Mouse (Mus musculus) CH12F3 (cell line): ENCODE results near the gene Ankrd33b.

ENCODE experiments used
- in situ Hi-C: fragments of 300-500 bp; cut with MboI; formaldehyde crosslinking; loops from 2 replicates; pipeline ENCODE4 v1.14.3; 2020; ENCODE audit warnings: low sequenced_read_pairs

Gene Ankrd33b

GRCm38 (mm10) chr15:31342496-31342901 is 25.0 kb downstream of the Ankrd33b start:
- in situ Hi-C loops, result no loop called here

- in situ Hi-C loops, result no loop called here
These were observed 25.5 kb downstream of the Ankrd33b start for GRCm38 (mm10) chr15:31342001-31342400.

GRCm38 (mm10) chr15:31338656-31339291 is 28.8 kb downstream of the Ankrd33b start:
- in situ Hi-C loops, result no loop called here

- in situ Hi-C loops, result no loop called here
These were observed 29.5 kb downstream of the Ankrd33b start for GRCm38 (mm10) chr15:31337983-31338382.

GRCm38 (mm10) chr15:31337192-31337741 is 30.3 kb downstream of the Ankrd33b start:
- in situ Hi-C loops, result no loop called here

- in situ Hi-C loops, result no loop called here
These were observed 30.8 kb downstream of the Ankrd33b start for GRCm38 (mm10) chr15:31336685-31337084.

- in situ Hi-C loops, result no loop called here
These were observed 32.7 kb downstream of the Ankrd33b start for GRCm38 (mm10) chr15:31334829-31335228.

- in situ Hi-C loops, result no loop called here
These were observed 34.9 kb downstream of the Ankrd33b start for GRCm38 (mm10) chr15:31332541-31333163.

GRCm38 (mm10) chr15:31331742-31332141 is 35.8 kb downstream of the Ankrd33b start:
- in situ Hi-C loops, result no loop called here

- in situ Hi-C loops, result loop anchor here (10.0 kb wide), 2 partner anchors 117 to 257 kb away; no protein-coding TSS in a partner anchor
These were observed 39.4 kb downstream of the Ankrd33b start for GRCm38 (mm10) chr15:31328082-31328614.

GRCm38 (mm10) chr15:31325660-31326354 is 41.7 kb downstream of the Ankrd33b start:
- in situ Hi-C loops, result loop anchor here (10.0 kb wide), 2 partner anchors 119 to 259 kb away; no protein-coding TSS in a partner anchor

- in situ Hi-C loops, result loop anchor here (10.0 kb wide), 2 partner anchors 120 to 260 kb away; no protein-coding TSS in a partner anchor
These were observed 43.0 kb downstream of the Ankrd33b start for GRCm38 (mm10) chr15:31324551-31324950.

GRCm38 (mm10) chr15:31323684-31324083 is 43.8 kb downstream of the Ankrd33b start:
- in situ Hi-C loops, result loop anchor here (10.0 kb wide), 2 partner anchors 121 to 261 kb away; no protein-coding TSS in a partner anchor

GRCm38 (mm10) chr15:31320598-31321377 is 46.7 kb downstream of the Ankrd33b start:
- in situ Hi-C loops, result loop anchor here (10.0 kb wide), 2 partner anchors 124 to 264 kb away; no protein-coding TSS in a partner anchor

GRCm38 (mm10) chr15:31319046-31319445 is 48.5 kb downstream of the Ankrd33b start:
- in situ Hi-C loops, result no loop called here

- in situ Hi-C loops, result no loop called here
These were observed 49.2 kb downstream of the Ankrd33b start for GRCm38 (mm10) chr15:31318158-31318955.

GRCm38 (mm10) chr15:31317056-31317805 is 50.3 kb downstream of the Ankrd33b start:
- in situ Hi-C loops, result no loop called here

GRCm38 (mm10) chr15:31315630-31316231 is 51.8 kb downstream of the Ankrd33b start:
- in situ Hi-C loops, result no loop called here
